Mouse (Mus musculus) regulatory T cell (primary cell): ENCODE results near the gene Mtfmt.

ENCODE experiments used
- in situ Hi-C: fragments of 300-600 bp; cut with MboI, MseI; formaldehyde crosslinking; loops from one replicate; pipeline ENCODE4 v1.15.1; 2025; ENCODE audit warnings: high pct_unique_total_duplicates

Mtfmt gene

GRCm38 (mm10) chr9:65427511-65427910 is 8.1 kb upstream of the Mtfmt start:
- in situ Hi-C loops = no loop called here

- in situ Hi-C loops = no loop called here
Observed at GRCm38 (mm10) chr9:65428003-65428402, 7.6 kb upstream of the Mtfmt start.

- in situ Hi-C loops = loop anchor here (10.0 kb wide), 1 partner anchor 154 kb away; the partner anchor contains the start of genes Pif1 and Plekho2
Observed at GRCm38 (mm10) chr9:65430401-65430800, 5.2 kb upstream of the Mtfmt start.

GRCm38 (mm10) chr9:65430921-65431320 is 4.7 kb upstream of the Mtfmt start:
- in situ Hi-C loops = loop anchor here (10.0 kb wide), 1 partner anchor 154 kb away; the partner anchor contains the start of genes Pif1 and Plekho2

GRCm38 (mm10) chr9:65432236-65432635 is 3.3 kb upstream of the Mtfmt start:
- in situ Hi-C loops = loop anchor here (10.0 kb wide), 1 partner anchor 153 kb away; the partner anchor contains the start of genes Pif1 and Plekho2

- in situ Hi-C loops = loop anchor here (10.0 kb wide), 1 partner anchor 151 kb away; the partner anchor contains the start of genes Pif1 and Plekho2
Observed at GRCm38 (mm10) chr9:65434140-65434539, 1.4 kb upstream of the Mtfmt start.

DNA sequence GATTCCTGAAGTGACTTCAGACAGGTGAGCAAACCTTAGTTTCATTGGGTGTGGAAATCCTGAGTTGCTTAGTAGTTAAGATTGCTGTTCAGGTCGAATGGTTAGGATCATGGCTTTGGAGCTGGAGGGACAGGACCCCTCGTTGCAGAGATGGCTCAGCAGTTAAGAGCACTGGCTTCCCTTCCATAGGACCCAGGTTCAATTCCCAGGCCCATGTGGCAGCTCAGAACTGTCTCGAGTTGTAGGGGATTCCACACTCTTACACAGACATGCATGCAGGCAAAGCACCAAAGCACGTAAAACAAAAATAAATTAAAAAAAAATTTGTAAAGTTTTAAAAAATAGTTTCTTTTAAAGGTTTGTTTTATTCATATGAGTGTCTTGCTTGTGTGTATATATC is 371 bp upstream of the Mtfmt start:
- in situ Hi-C loops = loop anchor here (10.0 kb wide), 1 partner anchor 150 kb away; the partner anchor contains the start of genes Pif1 and Plekho2

DNA sequence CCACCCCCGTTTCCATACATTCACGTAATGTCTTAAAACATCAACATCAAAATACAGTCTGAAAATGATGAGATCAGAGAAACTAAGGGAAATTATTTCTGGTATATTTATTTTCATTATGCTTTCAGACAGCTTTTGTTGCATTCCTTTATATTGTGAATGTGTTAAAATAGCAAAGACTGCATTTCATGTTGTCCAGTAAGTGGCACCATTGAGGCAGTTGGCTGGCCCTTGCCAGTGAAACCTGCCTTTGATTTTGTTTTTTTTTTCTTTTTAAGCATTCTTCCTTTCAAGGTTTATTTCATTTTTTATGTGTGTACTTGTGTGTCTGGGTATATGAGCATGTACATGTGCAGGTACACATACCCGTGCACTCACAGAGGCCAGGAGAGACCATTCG is 9.1 kb downstream of the Mtfmt start:
- in situ Hi-C loops = no loop called here

DNA sequence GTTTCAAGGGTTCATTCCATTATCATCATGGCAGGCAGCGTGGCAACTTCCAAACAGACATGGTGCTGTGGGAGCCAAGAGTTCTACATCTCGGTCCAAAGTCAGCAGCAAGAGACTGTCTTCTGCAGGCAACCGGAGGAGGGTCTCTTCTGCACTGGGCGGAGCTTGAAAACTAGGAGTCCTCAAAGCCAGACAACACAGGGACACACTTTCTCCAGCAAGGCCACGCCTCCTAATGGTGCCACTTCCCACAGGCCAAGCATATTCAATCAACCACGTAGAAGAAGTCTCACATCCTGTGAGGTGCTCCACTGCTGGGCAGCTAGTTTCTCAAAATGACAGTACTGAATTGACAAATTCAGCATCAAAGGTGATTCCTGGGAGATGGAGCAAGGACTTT is 12.4 kb downstream of the Mtfmt start:
- in situ Hi-C loops = no loop called here

- in situ Hi-C loops = no loop called here
Observed at GRCm38 (mm10) chr9:65458975-65459374, 23.4 kb downstream of the Mtfmt start.

DNA sequence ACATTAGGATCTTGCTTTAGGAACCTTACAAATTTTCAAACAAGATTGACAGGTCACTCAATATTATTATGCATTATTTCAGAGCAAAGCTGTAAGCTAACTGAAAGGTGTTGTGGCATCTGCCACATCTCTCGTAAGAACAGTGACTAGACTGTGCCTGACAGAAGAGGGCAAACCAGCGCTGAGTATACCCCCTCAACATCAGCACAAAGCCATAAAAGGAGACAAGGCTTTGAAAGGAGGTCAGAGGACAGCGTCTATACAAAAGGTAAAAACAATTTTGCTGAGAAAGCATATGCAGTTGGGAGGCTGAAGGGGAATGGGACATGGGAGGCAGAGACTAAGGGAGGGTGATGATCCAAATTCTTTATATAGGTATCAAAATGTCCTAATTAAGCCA is 24.6 kb downstream of the Mtfmt start:
- in situ Hi-C loops = no loop called here

DNA sequence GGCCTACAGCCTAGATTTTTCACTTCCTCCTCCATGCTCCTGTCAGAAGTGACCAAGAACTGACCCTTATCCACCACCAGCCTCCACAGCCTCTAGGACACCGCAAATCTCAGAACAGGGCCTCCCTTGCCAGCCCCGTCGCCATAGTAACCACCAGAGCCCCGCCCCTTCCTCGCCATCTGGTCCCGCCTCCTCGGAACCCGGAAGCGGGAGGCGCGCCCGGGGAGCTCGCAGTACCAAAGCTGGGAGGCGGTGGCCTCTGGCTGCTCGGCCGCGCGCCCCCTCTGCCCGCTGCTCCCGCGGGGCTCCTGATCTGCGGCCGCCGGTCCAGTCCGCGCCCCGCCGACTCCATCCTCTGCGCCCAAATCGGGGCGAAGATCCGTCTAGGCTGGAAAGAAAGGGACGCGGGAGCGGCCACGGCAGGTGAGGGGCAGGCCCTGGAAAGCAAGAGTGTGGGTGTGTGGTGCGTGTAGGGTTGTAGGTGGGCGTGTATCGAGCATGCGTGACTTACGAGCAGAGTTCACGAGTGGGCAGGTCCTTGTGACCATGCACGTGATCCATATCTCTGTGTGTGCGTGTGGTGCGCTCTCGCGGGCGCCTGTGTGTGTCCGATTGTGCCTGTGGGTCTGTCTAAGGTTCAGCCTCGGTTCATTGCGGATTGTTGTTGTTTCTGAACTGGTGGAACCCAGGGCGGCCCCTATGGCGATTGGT is 25.3 kb downstream of the Mtfmt start, which contains the start of gene Spg21:
Spg21 (plus strand) TSS at position 216 of the 711 bp plus-strand sequence.
- in situ Hi-C loops = no loop called here

- in situ Hi-C loops = no loop called here
Observed at GRCm38 (mm10) chr9:65462544-65462943, 27.0 kb downstream of the Mtfmt start.

- in situ Hi-C loops = no loop called here
Observed at GRCm38 (mm10) chr9:65464161-65464560, 28.6 kb downstream of the Mtfmt start.

DNA sequence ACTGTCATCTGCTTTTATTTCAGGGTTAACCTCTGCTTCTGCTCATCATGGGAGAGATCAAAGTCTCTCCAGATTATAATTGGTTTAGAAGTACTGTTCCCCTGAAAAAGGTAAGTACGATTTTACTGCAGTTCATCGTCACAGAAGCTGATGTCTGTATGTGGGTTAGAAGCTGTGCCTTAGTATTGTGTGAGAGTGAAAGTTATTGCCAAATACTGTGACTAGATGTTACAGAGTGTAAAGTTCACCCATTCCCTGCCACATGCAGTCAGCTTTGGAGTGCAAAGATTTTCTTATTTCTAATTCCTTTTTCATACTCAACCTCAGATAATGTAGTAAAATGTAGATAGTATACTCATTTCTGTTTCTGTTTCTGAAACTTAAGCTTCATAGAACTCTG is 29.7 kb downstream of the Mtfmt start:
- in situ Hi-C loops = no loop called here

GRCm38 (mm10) chr9:65467686-65468085 is 32.1 kb downstream of the Mtfmt start:
- in situ Hi-C loops = no loop called here

GRCm38 (mm10) chr9:65472769-65473168 is 37.2 kb downstream of the Mtfmt start:
- in situ Hi-C loops = no loop called here

DNA sequence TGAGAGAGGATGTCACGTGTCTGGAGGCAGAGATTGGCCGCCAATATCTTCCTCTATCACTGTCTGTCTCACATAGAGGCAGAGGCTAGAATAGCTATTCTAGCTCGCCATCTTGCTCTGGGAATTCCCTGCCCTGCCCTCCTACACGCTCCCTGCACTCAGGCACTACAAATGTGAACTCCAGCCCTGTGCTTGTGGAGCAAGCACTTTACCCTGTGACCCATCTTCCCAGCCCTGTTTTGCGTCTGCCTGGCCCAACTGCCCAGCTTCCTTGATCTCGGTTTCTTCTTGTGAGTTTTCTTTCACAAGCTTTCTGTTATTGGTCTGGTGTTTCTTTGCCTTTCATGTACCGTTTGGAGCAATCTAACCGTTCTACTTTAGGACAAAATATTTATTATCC is 43.6 kb downstream of the Mtfmt start:
- in situ Hi-C loops = no loop called here

DNA sequence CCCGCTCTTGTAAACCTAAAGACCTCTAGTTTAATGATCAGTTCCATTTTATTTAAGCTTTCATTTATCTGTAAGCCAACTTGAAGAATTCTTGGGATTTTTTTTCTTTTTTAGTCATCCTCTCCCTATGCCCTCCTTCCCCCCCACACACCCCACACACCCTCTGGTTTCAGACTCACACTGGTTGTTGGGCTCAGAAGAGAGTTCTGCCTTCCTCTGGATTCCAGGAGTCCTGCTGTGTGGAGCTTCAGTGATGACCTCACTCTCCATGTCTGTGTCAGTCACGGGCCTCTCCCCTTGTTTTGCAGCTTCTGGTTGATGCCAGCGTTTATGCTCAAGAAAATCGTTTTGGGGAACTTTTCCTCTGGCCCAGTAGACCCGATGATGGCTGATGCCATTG is 44.5 kb downstream of the Mtfmt start:
- in situ Hi-C loops = no loop called here

GRCm38 (mm10) chr9:65491476-65491875 is 55.9 kb downstream of the Mtfmt start:
- in situ Hi-C loops = no loop called here

DNA sequence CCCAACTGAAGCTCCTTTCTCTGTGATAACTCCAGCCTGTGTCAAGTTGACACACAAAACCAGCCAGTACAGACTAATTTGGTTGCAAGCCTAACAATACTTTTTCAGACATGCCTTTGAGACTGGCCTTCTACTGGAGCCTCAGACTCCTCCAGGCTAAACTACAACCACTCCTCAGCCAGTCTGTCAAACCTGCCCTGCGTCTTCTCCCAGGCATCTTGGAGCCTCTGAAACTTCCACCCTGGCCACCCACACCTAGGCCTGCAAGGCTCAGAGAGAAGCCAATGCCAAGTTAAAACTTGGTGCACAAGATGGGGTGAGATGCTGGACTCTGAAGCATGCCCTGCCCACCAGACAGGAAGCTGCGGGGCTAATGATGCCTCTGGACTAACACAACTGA is 56.8 kb downstream of the Mtfmt start:
- in situ Hi-C loops = no loop called here

GRCm38 (mm10) chr9:65492851-65493250 is 57.3 kb downstream of the Mtfmt start:
- in situ Hi-C loops = no loop called here

GRCm38 (mm10) chr9:65502146-65502545 is 66.6 kb downstream of the Mtfmt start:
- in situ Hi-C loops = no loop called here
